Mouse (Mus musculus) midbrain, postnatal 0 days (tissue): ENCODE results near the gene Dicer1. TPM values are rescaled to one million over a fixed set of nuclear protein-coding genes. Genes with fewer than 3 reads are reported as not detected.

ENCODE experiments used
- ATAC-seq: fragments of 200-750 bp; cut with Nextera tagmentation; 2 replicates; pipeline ENCODE4 v1.8.0; 2017; ENCODE audit warnings: moderate number of reproducible peaks, mild to moderate bottlenecking, moderate TSS enrichment, moderate library complexity; ENCODE audit not compliant: low FRiP score
- DNase-seq: peaks from one replicate; pipeline ENCODE4 v3.0.0-alpha.2; 2015; ENCODE audit warnings: low spot score
- H3K27ac ChIP-seq: fragments of 300-500 bp; sonication (generic); 2 replicates; pipeline ENCODE4 v1.5.1; 2014; ENCODE audit warnings: low read depth, mild to moderate bottlenecking, low read length, mixed read lengths
- H3K27me3 ChIP-seq: fragments of 300-500 bp; sonication (generic); 2 replicates; pipeline ENCODE4 v1.6.1; 2014; ENCODE audit warnings: low read length, control low read depth, mixed read lengths; ENCODE audit not compliant: insufficient read depth
- H3K36me3 ChIP-seq: fragments of 300-500 bp; sonication (generic); 2 replicates; pipeline ENCODE4 v1.6.1; 2014; ENCODE audit warnings: low read length, control low read depth, mixed read lengths; ENCODE audit not compliant: insufficient read depth
- H3K4me1 ChIP-seq: fragments of 300-500 bp; sonication (generic); 2 replicates; pipeline ENCODE4 v1.6.1; 2014; ENCODE audit warnings: mild to moderate bottlenecking, control low read depth, antibody characterized with exemption, low read length, mixed read lengths; ENCODE audit not compliant: insufficient read depth
- H3K4me2 ChIP-seq: fragments of 300-500 bp; sonication (generic); 2 replicates; pipeline ENCODE4 v1.6.1; 2014; ENCODE audit warnings: low read depth, mild to moderate bottlenecking, low read length, mixed read lengths; ENCODE audit not compliant: poor library complexity, severe bottlenecking
- H3K4me3 ChIP-seq: fragments of 300-500 bp; sonication (generic); 2 replicates; pipeline ENCODE4 v1.5.1; 2014; ENCODE audit warnings: low read depth, mild to moderate bottlenecking, low read length, moderate library complexity
- H3K9ac ChIP-seq: fragments of 300-500 bp; sonication (generic); replicated peaks from 2 replicates; pipeline ENCODE4 v1.6.1; 2014; ENCODE audit warnings: mild to moderate bottlenecking, low read length, moderate library complexity, mixed read lengths; ENCODE audit not compliant: poor library complexity, severe bottlenecking
- H3K9me3 ChIP-seq: fragments of 300-500 bp; sonication (generic); 2 replicates; pipeline ENCODE4 v1.6.1; 2016; ENCODE audit warnings: low read length, control low read depth
- CTCF ChIP-seq: IDR thresholded peaks from 2 replicates; pipeline ENCODE4 v1.5.1; 2016; ENCODE audit warnings: antibody characterized with exemption, mild to moderate bottlenecking
- WGBS: fragments of 180-500 bp; shearing (Covaris S2); extraction: QIAGEN DNeasy Blood & Tissue Kit; methylation state at CpG from one replicate; pipeline ENCODE4 v1.1.7; 2014; 5-methylcytosine and 5-hydroxymethylcytosine counted together
- polyA plus RNA-seq: library from polyadenylated mRNA; unstranded; fragments of >200 nt; fragmentation: Nextera tagmentation; extraction: Ambion mirVana; gene quantifications from 2 replicates; pipeline ENCODE4 v1.2.1, GENCODE M21; 2015
- total RNA-seq: library from RNA; depleted of rRNA; stranded (reverse); fragments of >200 nt; gene quantifications from 2 replicates; pipeline ENCODE4 v1.2.3, GENCODE M21; 2014

Gene Dicer1
- total and polyA plus RNA-seq, 2 experiments from 2014 or later = 28.4 to 38.9 TPM

GRCm38 (mm10) chr12:104748946-104749345 is 2.8 kb downstream of the Dicer1 start:
- Histone ChIP-seq H3K9me3 (no peaks in the 10 kb centered on the region), H3K4me3 (no peak overlapping the region), H3K36me3 (no peaks in the 10 kb centered on the region), H3K4me2 (no peak overlapping the region), H3K27me3 (no peaks in the 10 kb centered on the region), H3K27ac (no peak overlapping the region), H3K9ac (no peak overlapping the region; the same call in 1 of the 2 replicates), H3K4me1 (peaks cover 16% of the 10 kb centered on the region; the same call in 1 of the 2 replicates)
- TF ChIP-seq CTCF = no peak
- no peak for ATAC-seq
- 92% methylated on average over 2 of the region's 2 CpGs for WGBS
- DNase-seq = no peak

GRCm38 (mm10) chr12:104747252-104747651 is 4.5 kb downstream of the Dicer1 start:
- no peak overlapping the region for H3K4me3 ChIP-seq
- 96% methylated on average over 5 of the region's 5 CpGs for WGBS
- no peak overlapping the region for H3K27ac ChIP-seq
- ATAC-seq (no peak), DNase-seq (no peak)
- H3K36me3 ChIP-seq = no peaks in the 10 kb centered on the region
- no peak overlapping the region for H3K9ac ChIP-seq
- peaks cover 16% of the 10 kb centered on the region; the same call in 1 of the 2 replicates for H3K4me1 ChIP-seq
- H3K9me3 ChIP-seq = no peaks in the 10 kb centered on the region
- no peak for TF ChIP-seq CTCF
- no peak overlapping the region for H3K4me2 ChIP-seq
- no peaks in the 10 kb centered on the region for H3K27me3 ChIP-seq

GRCm38 (mm10) chr12:104746601-104747000 is 5.2 kb downstream of the Dicer1 start:
- 94% methylated on average over 2 of the region's 2 CpGs for WGBS
- H3K4me1 ChIP-seq = peaks cover 16% of the 10 kb centered on the region; the same call in 1 of the 2 replicates

GRCm38 (mm10) chr12:104743687-104744086 is 8.1 kb downstream of the Dicer1 start:
- H3K9ac ChIP-seq = no peak overlapping the region
- H3K4me1 ChIP-seq = 0 out of 2 replicates have a peak, but pooled peaks cover 1% of the 10 kb centered on the region
- 0 out of 2 replicates have a peak overlapping the region, but pooled peaks have one; percentile 9 for H3K4me2 ChIP-seq
- TF ChIP-seq CTCF = no peak
- ATAC-seq (peak; percentile 54; the same call in 1 of the 2 replicates), DNase-seq (peak; percentile 49)
- 46% methylated on average over 4 of the region's 4 CpGs for WGBS
- no peaks in the 10 kb centered on the region for H3K27me3 ChIP-seq
- no peak overlapping the region for H3K27ac ChIP-seq
- no peaks in the 10 kb centered on the region for H3K36me3 ChIP-seq
- H3K4me3 ChIP-seq = no peak overlapping the region
- no peaks in the 10 kb centered on the region for H3K9me3 ChIP-seq

More at GRCm38 (mm10) chr12:104746601-104747000, 5.2 kb downstream of the Dicer1 start:
- Histone ChIP-seq H3K9ac (no peak overlapping the region), H3K9me3 (no peaks in the 10 kb centered on the region), H3K4me2 (no peak overlapping the region), H3K27me3 (no peaks in the 10 kb centered on the region), H3K4me3 (no peak overlapping the region), H3K27ac (no peak overlapping the region), H3K36me3 (no peaks in the 10 kb centered on the region)
- DNase-seq (no peak), ATAC-seq (no peak)
- TF ChIP-seq CTCF = no peak

GRCm38 (mm10) chr12:104742247-104742646 is 9.5 kb downstream of the Dicer1 start:
- Histone ChIP-seq H3K9me3 (no peaks in the 10 kb centered on the region), H3K4me2 (no peak overlapping the region), H3K27me3 (no peaks in the 10 kb centered on the region), H3K27ac (no peak overlapping the region), H3K4me3 (no peak overlapping the region), H3K36me3 (no peaks in the 10 kb centered on the region), H3K4me1 (0 out of 2 replicates have a peak, but pooled peaks cover 3% of the 10 kb centered on the region), H3K9ac (no peak overlapping the region)
- ATAC-seq = no peak
- 85% methylated on average over 6 of the region's 6 CpGs for WGBS
- DNase-seq = no peak
- TF ChIP-seq CTCF = peak; percentile 26; the same call in 1 of the 2 replicates

GRCm38 (mm10) chr12:104740841-104741787 is 10.6 kb downstream of the Dicer1 start:
- Histone ChIP-seq H3K4me1 (0 out of 2 replicates have a peak, but pooled peaks cover 3% of the 10 kb centered on the region), H3K36me3 (no peaks in the 10 kb centered on the region), H3K4me3 (no peak overlapping the region), H3K27me3 (no peaks in the 10 kb centered on the region), H3K4me2 (no peak overlapping the region), H3K9me3 (no peaks in the 10 kb centered on the region), H3K27ac (no peak overlapping the region), H3K9ac (no peak overlapping the region)
- WGBS = 79% methylated on average over 12 of the region's 12 CpGs
- DNase-seq (no peak), ATAC-seq (no peak)
- no peak for TF ChIP-seq CTCF
